Mouse (Mus musculus) G1E (cell line): ENCODE data around the gene 4933427I04Rik. TPM values are rescaled to one million over a fixed set of nuclear protein-coding genes. Genes with fewer than 3 reads are reported as not detected.

Experiments used
- ATAC-seq: 2 replicates; pipeline ENCODE4 v1.8.0; 2016; ENCODE audit warnings: mild to moderate bottlenecking; ENCODE audit not compliant: insufficient number of reproducible peaks, poor library complexity, low FRiP score, severe bottlenecking; ENCODE audit errors: extremely low read depth
- DNase-seq: peaks from one replicate; pipeline ENCODE4 v3.0.0; 2012; ENCODE audit warnings: low spot score
- H3K27me3 ChIP-seq: 2 replicates; pipeline ENCODE4 v1.6.1; 2012; ENCODE audit warnings: mild to moderate bottlenecking, low read length, inconsistent platforms; ENCODE audit not compliant: insufficient read depth
- H3K36me3 ChIP-seq: replicated peaks from 2 replicates; pipeline ENCODE3; 2012; ENCODE audit warnings: mild to moderate bottlenecking, inconsistent platforms
- H3K4me1 ChIP-seq: 2 replicates; pipeline ENCODE4 v1.6.1; 2012; ENCODE audit warnings: low read depth, low read length, inconsistent platforms, mixed read lengths; ENCODE audit not compliant: insufficient read depth
- H3K4me3 ChIP-seq: 2 replicates; pipeline ENCODE4 v1.5.1; 2012; ENCODE audit warnings: low read depth, mild to moderate bottlenecking, inconsistent platforms, low read length, moderate library complexity, mixed read lengths
- H3K9me3 ChIP-seq: replicated peaks from 2 replicates; pipeline ENCODE4 v1.6.1; 2012; ENCODE audit warnings: inconsistent platforms
- CTCF ChIP-seq: IDR thresholded peaks from 2 replicates; pipeline ENCODE4 v1.5.1; 2012; ENCODE audit warnings: low read depth, low read length, inconsistent platforms, mixed read lengths
- GATA1 ChIP-seq: IDR thresholded peaks from 2 replicates; pipeline ENCODE4 v1.6.1; 2012; ENCODE audit warnings: borderline replicate concordance, low read length, inconsistent platforms, mixed read lengths
- GATA2 ChIP-seq: IDR thresholded peaks from 2 replicates; pipeline ENCODE4 v1.6.1; 2012; ENCODE audit warnings: low read depth, low read length, inconsistent platforms, borderline replicate concordance
- POLR2AphosphoS5 ChIP-seq: IDR thresholded peaks from 2 replicates; pipeline ENCODE4 v1.6.1; 2012; ENCODE audit warnings: low read depth, low read length, inconsistent platforms; ENCODE audit not compliant: insufficient replicate concordance
- TAL1 ChIP-seq: conservative IDR thresholded peaks from 2 replicates; pipeline ENCODE4 v1.6.1; 2012; ENCODE audit warnings: low read depth, low read length, inconsistent platforms, mixed read lengths
- polyA plus RNA-seq: library from polyadenylated mRNA; stranded (reverse); fragments of >175 nt; gene quantifications from 2 replicates; pipeline ENCODE4 v1.2.3, GENCODE M21; 2012
- total RNA-seq, 2 experiments: library from RNA; stranded (forward) in 1 of 2; stranded (reverse) in 1 of 2; fragments of 200-1000 nt in 1 of 2; fragments of >200 nt in 1 of 2; fragmentation: Nextera tagmentation in 1 of 2; gene quantifications; 2 replicates each; pipeline ENCODE4 v1.2.3; 2014 to 2017

Gene 4933427I04Rik
- total and polyA plus RNA-seq, 3 experiments: 0.22 TPM; not detected in 2

GRCm38 (mm10) chr4:123903432-123903831 is 44.0 kb downstream of the 4933427I04Rik start:
- H3K4me3 ChIP-seq: no peak overlapping the region
- ATAC-seq (no peak), DNase-seq (no peak)
- H3K27me3 ChIP-seq: no peaks in the 10 kb centered on the region
- TF ChIP-seq GATA2: no peak
- no peak for TF ChIP-seq POLR2AphosphoS5
- no peak for TF ChIP-seq GATA1
- no peak for TF ChIP-seq TAL1
- TF ChIP-seq CTCF: no peak
- peaks cover 24% of the 10 kb centered on the region for H3K4me1 ChIP-seq
- peaks cover 18% of the 10 kb centered on the region for H3K36me3 ChIP-seq
- H3K9me3 ChIP-seq: no peaks in the 10 kb centered on the region

- TF ChIP-seq TAL1 (no peak), GATA2 (no peak), GATA1 (no peak), CTCF (no peak), POLR2AphosphoS5 (no peak)
- peak; percentile 96 for DNase-seq
- peaks cover 27% of the 10 kb centered on the region for H3K36me3 ChIP-seq
- peak within 1 kb of the TSS; percentile 84 for H3K4me3 ChIP-seq
- H3K27me3 ChIP-seq: no peaks in the 10 kb centered on the region
- peaks cover 24% of the 10 kb centered on the region for H3K4me1 ChIP-seq
- peak; percentile 97 for ATAC-seq
- H3K9me3 ChIP-seq: no peaks in the 10 kb centered on the region
These were observed 45.0 kb downstream of the 4933427I04Rik start, which contains the start of gene Mycbp for GRCm38 (mm10) chr4:123904333-123905125. TSS of gene Mycbp (plus strand) at chr4:123904832.

- ATAC-seq: no peak
These were observed 45.7 kb downstream of the 4933427I04Rik start for GRCm38 (mm10) chr4:123905126-123905668.

GRCm38 (mm10) chr4:123911503-123911902 is 52.0 kb downstream of the 4933427I04Rik start:
- ATAC-seq (no peak), DNase-seq (no peak)
- no peak for TF ChIP-seq TAL1
- TF ChIP-seq GATA1: no peak
- no peak for TF ChIP-seq CTCF
- no peak for TF ChIP-seq POLR2AphosphoS5
- Histone ChIP-seq H3K4me1 (peaks cover 30% of the 10 kb centered on the region), H3K4me3 (no peak overlapping the region), H3K9me3 (no peaks in the 10 kb centered on the region), H3K36me3 (peaks cover 71% of the 10 kb centered on the region), H3K27me3 (no peaks in the 10 kb centered on the region)

More at GRCm38 (mm10) chr4:123905126-123905668, 45.7 kb downstream of the 4933427I04Rik start:
- Histone ChIP-seq H3K4me1 (peaks cover 24% of the 10 kb centered on the region), H3K4me3 (peak overlapping the region; percentile 84), H3K27me3 (no peaks in the 10 kb centered on the region), H3K9me3 (no peaks in the 10 kb centered on the region), H3K36me3 (peaks cover 33% of the 10 kb centered on the region)
- DNase-seq: no peak
- TF ChIP-seq POLR2AphosphoS5: no peak
- no peak for TF ChIP-seq CTCF
- no peak for TF ChIP-seq GATA2
- no peak for TF ChIP-seq GATA1
- no peak for TF ChIP-seq TAL1

GRCm38 (mm10) chr4:123912431-123912830 is 53.0 kb downstream of the 4933427I04Rik start:
- Histone ChIP-seq H3K36me3 (peaks cover 63% of the 10 kb centered on the region), H3K4me1 (peaks cover 24% of the 10 kb centered on the region), H3K9me3 (no peaks in the 10 kb centered on the region), H3K27me3 (no peaks in the 10 kb centered on the region), H3K4me3 (no peak overlapping the region)
- no peak for ATAC-seq
- DNase-seq: no peak
- TF ChIP-seq TAL1: no peak
- no peak for TF ChIP-seq CTCF
- no peak for TF ChIP-seq GATA2
- no peak for TF ChIP-seq POLR2AphosphoS5
- TF ChIP-seq GATA1: no peak

Other genes with a start within 250 kb of the 4933427I04Rik start
- 169 and 174 TPM in 2 replicates for gene Macf1, start 175.3 kb upstream of the 4933427I04Rik start, total RNA-seq (2014; fragmentation: Nextera tagmentation)
- 116 and 129 TPM in 2 replicates for gene Macf1, start 175.3 kb upstream of the 4933427I04Rik start, total RNA-seq (2017)
- 33.7 and 39.3 TPM in 2 replicates for gene Macf1, start 175.3 kb upstream of the 4933427I04Rik start, polyA plus RNA-seq
- gene Ndufs5, start 141.5 kb upstream of the 4933427I04Rik start, total RNA-seq (2014; fragmentation: Nextera tagmentation): 5.8 and 6.6 TPM in 2 replicates
- 80.6 and 87.6 TPM in 2 replicates for gene Ndufs5, start 141.5 kb upstream of the 4933427I04Rik start, total RNA-seq (2017)
- gene Ndufs5, start 141.5 kb upstream of the 4933427I04Rik start, polyA plus RNA-seq: 52.2 and 74.9 TPM in 2 replicates
- 67.6 and 70.1 TPM in 2 replicates for gene Akirin1, start 109.3 kb upstream of the 4933427I04Rik start, total RNA-seq (2014; fragmentation: Nextera tagmentation)
- 61.8 and 68.4 TPM in 2 replicates for gene Akirin1, start 109.3 kb upstream of the 4933427I04Rik start, total RNA-seq (2017)
- 179 and 257 TPM in 2 replicates for gene Akirin1, start 109.3 kb upstream of the 4933427I04Rik start, polyA plus RNA-seq
- gene Rhbdl2, start 71.8 kb upstream of the 4933427I04Rik start, total RNA-seq (2014; fragmentation: Nextera tagmentation): not detected in 2 replicates
- 0.11 TPM in 1 of 2 replicates, not detected in the other for gene Rhbdl2, start 71.8 kb upstream of the 4933427I04Rik start, total RNA-seq (2017)
- gene Rhbdl2, start 71.8 kb upstream of the 4933427I04Rik start, polyA plus RNA-seq: not detected in 2 replicates
- gene Mycbp, start 45.2 kb downstream of the 4933427I04Rik start, total RNA-seq (2014; fragmentation: Nextera tagmentation): 24.6 and 28.1 TPM in 2 replicates
- gene Mycbp, start 45.2 kb downstream of the 4933427I04Rik start, total RNA-seq (2017): 26.6 and 27.2 TPM in 2 replicates
- gene Mycbp, start 45.2 kb downstream of the 4933427I04Rik start, polyA plus RNA-seq: 14.5 and 47.3 TPM in 2 replicates
- gene Rragc, start 57.8 kb downstream of the 4933427I04Rik start, total RNA-seq (2014; fragmentation: Nextera tagmentation): 50.1 and 54.7 TPM in 2 replicates
- gene Rragc, start 57.8 kb downstream of the 4933427I04Rik start, total RNA-seq (2017): 113 and 141 TPM in 2 replicates
- gene Rragc, start 57.8 kb downstream of the 4933427I04Rik start, polyA plus RNA-seq: 24.2 and 34.2 TPM in 2 replicates
- gene 4930535I16Rik, start 58.3 kb downstream of the 4933427I04Rik start, total RNA-seq (2014; fragmentation: Nextera tagmentation): not detected in 2 replicates
- not detected in 2 replicates for gene 4930535I16Rik, start 58.3 kb downstream of the 4933427I04Rik start, total RNA-seq (2017)
- gene 4930535I16Rik, start 58.3 kb downstream of the 4933427I04Rik start, polyA plus RNA-seq: 0.20 TPM in 1 of 2 replicates, not detected in the other